Mouse (Mus musculus) CH12.LX (cell line): ENCODE results near the gene Slc44a3. TPM values are rescaled to one million over a fixed set of nuclear protein-coding genes. Genes with fewer than 3 reads are reported as not detected.

Experiments
- DNase-seq: peaks from one replicate; pipeline ENCODE4 v3.0.0-alpha.2; 2013; ENCODE audit errors: extremely low read depth
- H3K27ac ChIP-seq: 2 replicates; pipeline ENCODE4 v1.5.1; 2012; ENCODE audit warnings: low read depth, mild to moderate bottlenecking, control low read depth, moderate library complexity; ENCODE audit not compliant: insufficient read depth
- H3K27me3 ChIP-seq: replicated peaks from 2 replicates; pipeline ENCODE3; 2012; ENCODE audit warnings: inconsistent platforms
- H3K36me3 ChIP-seq, 2 experiments: replicated peaks in 1 of 2; 2 replicates each; pipeline versions ENCODE3 to v1.6.1; 2012; ENCODE audit warnings: inconsistent platforms in 1 of 2, low read length in 1 of 2, mild to moderate bottlenecking in 1 of 2, mixed read lengths in 1 of 2, moderate library complexity in 1 of 2; ENCODE audit not compliant: control insufficient read depth in 1 of 2, insufficient read depth in 1 of 2
- H3K4me1 ChIP-seq, 2 experiments: 2 replicates each; pipeline ENCODE4 v1.6.1; 2012; ENCODE audit warnings: inconsistent platforms in 1 of 2, moderate library complexity in 1 of 2; ENCODE audit not compliant: insufficient read depth in 2 of 2, control insufficient read depth in 1 of 2
- H3K4me2 ChIP-seq: 2 replicates; pipeline ENCODE4 v1.6.1; 2012; ENCODE audit warnings: low read depth, mild to moderate bottlenecking, control low read depth; ENCODE audit not compliant: poor library complexity, insufficient read depth, severe bottlenecking
- H3K4me3 ChIP-seq, 3 experiments: fragments of 150-350 bp in 1 of 3; sonication (generic) in 1 of 3; replicated peaks in 1 of 3; 2 replicates each; pipeline versions ENCODE3 to v1.5.1; 2011 to 2012; ENCODE audit warnings: low read depth in 2 of 3, low read length in 2 of 3, mild to moderate bottlenecking in 2 of 3, moderate library complexity in 2 of 3, control low read depth in 1 of 3, improper control_type of control experiment in 1 of 3, inconsistent platforms in 1 of 3, mixed read lengths in 1 of 3; ENCODE audit not compliant: poor library complexity in 1 of 3
- H3K79me2 ChIP-seq: replicated peaks from 2 replicates; pipeline ENCODE4 v1.6.1; 2012; ENCODE audit warnings: mild to moderate bottlenecking, moderate library complexity; ENCODE audit not compliant: control insufficient read depth, poor library complexity, insufficient read depth, severe bottlenecking; ENCODE audit errors: extremely low read depth
- H3K9ac ChIP-seq: 2 replicates; pipeline ENCODE4 v1.6.1; 2012; ENCODE audit warnings: low read depth, mild to moderate bottlenecking, control low read depth, moderate library complexity; ENCODE audit not compliant: insufficient read depth
- H3K9me3 ChIP-seq: replicated peaks from 2 replicates; pipeline ENCODE3; 2012; ENCODE audit warnings: low read length, inconsistent platforms, mixed read lengths
- CHD1 ChIP-seq: IDR thresholded peaks from 2 replicates; pipeline ENCODE4 v1.6.1; 2012; ENCODE audit warnings: low read depth, low read length, improper control_type of control experiment, inconsistent platforms
- E2F4 ChIP-seq: IDR thresholded peaks from 2 replicates; pipeline ENCODE4 v1.6.1; 2011; ENCODE audit warnings: low read depth, low read length, improper control_type of control experiment; ENCODE audit not compliant: insufficient replicate concordance
- ELF1 ChIP-seq: IDR thresholded peaks from 2 replicates; pipeline ENCODE4 v1.6.1; 2014; ENCODE audit warnings: low read depth, mild to moderate bottlenecking, inconsistent platforms, low read length, improper control_type of control experiment
- GABPA ChIP-seq: IDR thresholded peaks from 2 replicates; pipeline ENCODE4 v1.6.1; 2012; ENCODE audit warnings: low read depth, low read length, improper control_type of control experiment, inconsistent platforms; ENCODE audit not compliant: insufficient replicate concordance
- HCFC1 ChIP-seq: IDR thresholded peaks from 2 replicates; pipeline ENCODE4 v1.6.1; 2012; ENCODE audit warnings: low read depth, mild to moderate bottlenecking, inconsistent platforms, low read length, improper control_type of control experiment
- IRF4 ChIP-seq: IDR thresholded peaks from 2 replicates; pipeline ENCODE4 v1.6.1; 2014; ENCODE audit warnings: low read depth, mild to moderate bottlenecking, inconsistent platforms, low read length, improper control_type of control experiment
- JUN ChIP-seq: IDR thresholded peaks from 2 replicates; pipeline ENCODE4 v1.6.1; 2011; ENCODE audit warnings: low read depth, mild to moderate bottlenecking, low read length, improper control_type of control experiment, moderate library complexity; ENCODE audit not compliant: insufficient read depth
- JUND ChIP-seq: conservative IDR thresholded peaks from 2 replicates; pipeline ENCODE4 v1.6.1; 2011; ENCODE audit warnings: low read depth, low read length, improper control_type of control experiment
- MAZ ChIP-seq: IDR thresholded peaks from 2 replicates; pipeline ENCODE4 v1.6.1; 2012; ENCODE audit warnings: low read depth, mild to moderate bottlenecking, inconsistent platforms, low read length, improper control_type of control experiment, moderate library complexity
- MXI1 ChIP-seq: IDR thresholded peaks from 2 replicates; pipeline ENCODE4 v1.6.1; 2011; ENCODE audit warnings: mild to moderate bottlenecking, low read depth, low read length, improper control_type of control experiment
- POLR2A ChIP-seq: IDR thresholded peaks from 2 replicates; pipeline ENCODE4 v1.6.1; 2011; ENCODE audit warnings: low read depth, mild to moderate bottlenecking, improper control_type of control experiment, low read length
- POLR2AphosphoS2 ChIP-seq: IDR thresholded peaks from 2 replicates; pipeline ENCODE4 v1.6.1; 2011; ENCODE audit warnings: low read depth, low read length, improper control_type of control experiment
- SIN3A ChIP-seq: IDR thresholded peaks from 2 replicates; pipeline ENCODE4 v1.6.1; 2012; ENCODE audit warnings: low read length, improper control_type of control experiment, inconsistent platforms
- SMC3 ChIP-seq: IDR thresholded peaks from 2 replicates; pipeline ENCODE4 v1.6.1; 2011; ENCODE audit warnings: low read depth, low read length, improper control_type of control experiment
- TBP ChIP-seq: conservative IDR thresholded peaks from 2 replicates; pipeline ENCODE4 v1.6.1; 2011; ENCODE audit warnings: low read depth, low read length, improper control_type of control experiment
- UBTF ChIP-seq: IDR thresholded peaks from 2 replicates; pipeline ENCODE4 v1.6.1; 2012; ENCODE audit warnings: low read depth, mild to moderate bottlenecking, inconsistent platforms, low read length, improper control_type of control experiment, moderate library complexity
- USF1 ChIP-seq: IDR thresholded peaks from 2 replicates; pipeline ENCODE4 v1.6.1; 2014; ENCODE audit warnings: low read depth, mild to moderate bottlenecking, inconsistent platforms, low read length, improper control_type of control experiment
- ZKSCAN1 ChIP-seq: IDR thresholded peaks from 2 replicates; pipeline ENCODE4 v1.6.1; 2012; ENCODE audit warnings: low read depth, inconsistent platforms, low read length, improper control_type of control experiment, borderline replicate concordance
- ZMIZ1 ChIP-seq: IDR thresholded peaks from 2 replicates; pipeline ENCODE4 v1.6.1; 2012; ENCODE audit warnings: low read depth, mild to moderate bottlenecking, inconsistent platforms, low read length, improper control_type of control experiment
- dilution Hi-C: fragments of 300-500 bp; cut with MboI; formaldehyde crosslinking; loops from 2 replicates; pipeline ENCODE4 v1.14.3; 2020; ENCODE audit warnings: low sequenced_read_pairs; ENCODE audit not compliant: extremely low pct_unique_long_range_greater_than_20kb, extremely low pct_ligation_motif_present
- in situ Hi-C: fragments of 300-500 bp; cut with MboI; formaldehyde crosslinking; loops from 3 replicates; pipeline ENCODE4 v1.14.3; 2019; ENCODE audit warnings: low sequenced_read_pairs, low pct_ligation_motif_present, low pct_unique_long_range_greater_than_20kb, mixed read lengths
- polyA plus RNA-seq: library from polyadenylated mRNA; unstranded; fragments of >175 nt; gene quantifications from 2 replicates; pipeline ENCODE4 v1.2.1, GENCODE M21; 2012; ENCODE audit warnings: low read depth; ENCODE audit not compliant: insufficient read length
- total RNA-seq, 2 experiments: library from RNA; depleted of rRNA; stranded (reverse); fragments of 300-350 nt in 1 of 2; fragments of >200 nt in 1 of 2; gene quantifications; 2 replicates each; pipeline ENCODE4 v1.2.3; 2012 to 2014

Gene Slc44a3
- total and polyA plus RNA-seq, 3 experiments: not detected

GRCm38 (mm10) chr3:121433968-121434533 lies 98.2 kb downstream of the Slc44a3 start:
- H3K4me3 ChIP-seq: no peak overlapping the region
- H3K9me3 ChIP-seq: no peaks in the 10 kb centered on the region
- no peak for DNase-seq
- dilution Hi-C loops (no loop called here), in situ Hi-C loops (no loop called here)
- no peak overlapping the region for H3K27ac ChIP-seq
- H3K4me2 ChIP-seq: no peak overlapping the region
- peaks cover 0 to 11% of the 10 kb centered on the region in 2 experiments for H3K36me3 ChIP-seq
- peaks cover 7 to 45% of the 10 kb centered on the region in 2 experiments; a peak in 3 of 4 replicates for H3K4me1 ChIP-seq
- no peak overlapping the region for H3K9ac ChIP-seq
- no peaks in the 10 kb centered on the region for H3K79me2 ChIP-seq
- TF ChIP-seq USF1: no peak
- TF ChIP-seq JUN: no peak
- TF ChIP-seq IRF4: no peak
- TF ChIP-seq MAZ: no peak
- TF ChIP-seq SMC3: no peak
- TF ChIP-seq E2F4: no peak
- TF ChIP-seq POLR2A: no peak
- no peak for TF ChIP-seq ZMIZ1
- no peak for TF ChIP-seq HCFC1
- no peak for TF ChIP-seq SIN3A
- TF ChIP-seq POLR2AphosphoS2: no peak
- TF ChIP-seq MXI1: no peak
- no peak for TF ChIP-seq ELF1
- H3K27me3 ChIP-seq: no peaks in the 10 kb centered on the region

- TF ChIP-seq MAZ (no peak), JUND (no peak), ZKSCAN1 (no peak), HCFC1 (no peak), MXI1 (no peak), ELF1 (no peak), CHD1 (no peak), GABPA (no peak), ZMIZ1 (no peak), TBP (no peak), JUN (no peak), UBTF (no peak)
- Histone ChIP-seq H3K27me3 (no peaks in the 10 kb centered on the region), H3K4me1 (peaks cover 7 to 46% of the 10 kb centered on the region in 2 experiments; a peak in 3 of 4 replicates), H3K4me2 (no peak overlapping the region), H3K9ac (no peak overlapping the region), H3K36me3 (peaks cover 0 to 11% of the 10 kb centered on the region in 2 experiments), H3K79me2 (no peaks in the 10 kb centered on the region), H3K9me3 (no peaks in the 10 kb centered on the region), H3K27ac (no peak overlapping the region), H3K4me3 (no peak overlapping the region)
- dilution Hi-C loops (no loop called here), in situ Hi-C loops (no loop called here)
- DNase-seq: no peak
These were observed 98.8 kb downstream of the Slc44a3 start for GRCm38 (mm10) chr3:121433359-121433758.
